Mouse (Mus musculus): ENCODE measurements around the gene Ctdnep1. TPM values are rescaled to one million over a fixed set of nuclear protein-coding genes. Genes with fewer than 3 reads are reported as not detected.

Gene Ctdnep1
- polyA plus RNA-seq (2016; fragmentation: Nextera tagmentation; extraction: Ambion mirVana), result 23.9 and 25.3 TPM in 2 replicates

DNA sequence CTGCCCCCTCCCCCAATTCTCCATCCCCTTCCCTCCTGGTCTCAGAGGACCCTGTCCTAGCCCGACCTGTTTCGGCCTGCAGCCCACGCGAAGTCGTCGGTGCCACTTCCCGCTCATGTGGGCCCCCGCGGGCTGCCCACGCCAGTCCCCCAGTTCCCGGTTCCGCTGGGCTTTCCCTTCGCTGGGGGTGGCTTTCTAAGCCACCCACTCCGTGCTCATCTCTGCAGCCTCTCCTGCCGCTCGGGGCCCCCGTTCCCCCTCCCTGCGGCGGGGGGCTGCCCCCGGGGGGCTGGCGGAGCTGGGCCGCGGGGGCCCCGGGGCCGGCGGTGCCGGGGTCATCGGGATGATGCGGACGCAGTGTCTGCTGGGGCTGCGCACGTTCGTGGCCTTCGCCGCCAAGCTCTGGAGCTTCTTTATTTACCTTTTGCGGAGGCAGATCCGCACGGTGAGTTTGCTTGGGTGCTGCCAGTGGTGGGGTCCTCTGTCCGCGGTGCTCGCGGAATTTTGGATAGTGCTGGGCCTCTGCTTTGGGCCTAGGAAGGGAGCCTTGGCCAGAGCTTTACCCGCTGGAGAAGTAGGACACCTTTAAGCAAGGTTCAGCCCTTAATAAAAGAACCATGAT, at the start of gene Ctdnep1:
Gene Ctdnep1, plus strand, starts transcription at position 16 of the 622 bp plus-strand sequence.
- no peaks in the 10 kb centered on the region for H3K27me3 ChIP-seq (replicated peaks; ENCODE audit: low read depth, poor library complexity, severe bottlenecking)
- DNase-seq (ENCODE audit: low spot score), result no peak
- H3K9me3 ChIP-seq, result no peaks in the 10 kb centered on the region
- peak within 1 kb of the TSS; percentile 84 for H3K4me3 ChIP-seq
- H3K36me3 ChIP-seq (replicated peaks), result peaks cover 62% of the 10 kb centered on the region
- peaks cover 32% of the 10 kb centered on the region for H3K4me1 ChIP-seq
- under 1% methylated on average over 43 of the region's 43 CpGs for WGBS
- peak within 1 kb of the TSS; percentile 99 for H3K27ac ChIP-seq (replicated peaks)

DNA sequence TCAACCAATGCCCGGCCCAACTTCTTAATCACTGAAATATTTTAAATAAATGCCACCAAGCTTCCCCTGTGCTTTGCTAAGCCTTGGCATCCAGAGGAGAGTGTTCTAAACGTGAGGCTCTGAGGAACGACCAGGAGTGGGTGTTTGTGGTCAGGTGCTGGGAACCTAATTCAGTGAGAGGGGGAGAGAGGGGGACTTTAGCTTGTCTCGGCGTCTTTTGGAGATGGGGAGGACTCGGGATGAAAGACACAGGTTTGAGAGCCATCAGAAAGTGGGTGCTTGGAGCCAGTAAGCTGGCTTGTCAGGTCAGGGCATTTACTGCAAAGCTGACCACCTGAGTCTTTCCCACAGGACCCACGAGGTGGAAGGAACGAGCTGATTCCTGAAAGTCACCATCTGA, 49.2 kb upstream of the Ctdnep1 start:
- 74% methylated on average over 8 of the region's 8 CpGs for WGBS
- peaks cover 26% of the 10 kb centered on the region for H3K27me3 ChIP-seq (replicated peaks; ENCODE audit: low read depth, poor library complexity, severe bottlenecking)
- H3K27ac ChIP-seq (replicated peaks), result no peak overlapping the region
- no peaks in the 10 kb centered on the region for H3K36me3 ChIP-seq (replicated peaks)
- DNase-seq (ENCODE audit: low spot score), result no peak
- H3K9me3 ChIP-seq, result no peaks in the 10 kb centered on the region
- no peak overlapping the region for H3K4me3 ChIP-seq
- peaks cover 28% of the 10 kb centered on the region for H3K4me1 ChIP-seq

DNA sequence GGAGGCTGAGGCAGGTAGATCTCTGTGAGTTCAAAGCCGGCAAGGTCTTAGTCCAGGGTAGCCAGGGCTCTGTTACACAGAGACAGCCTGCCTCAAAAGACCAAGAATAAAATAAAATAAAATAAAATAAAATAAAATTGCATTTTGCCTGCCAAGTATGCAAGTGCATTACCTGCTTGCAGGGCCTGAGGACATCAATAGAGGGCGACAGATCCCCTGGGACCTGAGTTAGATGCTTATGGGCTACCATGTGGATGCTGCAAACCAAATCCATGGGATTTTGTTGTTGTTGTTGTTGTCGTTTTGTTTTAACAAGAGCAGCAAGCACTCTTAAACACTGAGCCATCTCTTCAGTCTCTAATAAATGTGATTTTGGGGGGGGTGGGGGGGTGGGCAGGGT, 48.7 kb upstream of the Ctdnep1 start:
- H3K27ac ChIP-seq (replicated peaks), result no peak overlapping the region
- WGBS, result 40% methylated on average over 3 of the region's 3 CpGs
- H3K27me3 ChIP-seq (replicated peaks; ENCODE audit: low read depth, poor library complexity, severe bottlenecking), result peaks cover 31% of the 10 kb centered on the region
- DNase-seq (ENCODE audit: low spot score), result no peak
- H3K4me3 ChIP-seq, result no peak overlapping the region
- H3K9me3 ChIP-seq, result no peaks in the 10 kb centered on the region
- no peaks in the 10 kb centered on the region for H3K36me3 ChIP-seq (replicated peaks)
- peaks cover 33% of the 10 kb centered on the region for H3K4me1 ChIP-seq

DNA sequence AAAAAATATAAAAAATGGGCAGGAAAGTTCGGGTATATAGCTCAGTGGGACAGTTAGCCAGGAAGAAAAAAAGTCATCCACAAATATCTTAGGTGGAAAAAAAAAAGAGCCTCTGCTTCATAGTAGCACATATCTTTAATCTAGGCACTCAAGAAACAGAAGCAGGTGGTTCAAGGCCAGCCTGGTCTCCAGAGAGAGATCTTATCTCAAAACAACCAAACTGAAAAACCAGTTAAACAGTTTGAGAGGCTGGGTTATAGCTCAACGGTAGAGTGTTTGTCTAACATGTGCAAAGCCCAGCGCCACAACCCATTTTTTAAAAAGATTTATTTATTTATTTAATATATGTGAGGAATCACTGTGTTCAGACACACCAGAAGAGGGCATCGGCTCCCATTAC, 47.9 kb upstream of the Ctdnep1 start:
- Histone ChIP-seq H3K4me1 (peaks cover 39% of the 10 kb centered on the region), H3K36me3 (replicated peaks) (no peaks in the 10 kb centered on the region), H3K27ac (replicated peaks) (no peak overlapping the region), H3K4me3 (no peak overlapping the region), H3K27me3 (replicated peaks; ENCODE audit: low read depth, poor library complexity, severe bottlenecking) (peaks cover 39% of the 10 kb centered on the region), H3K9me3 (no peaks in the 10 kb centered on the region)
- 80% methylated on average over 4 of the region's 4 CpGs for WGBS
- DNase-seq (ENCODE audit: low spot score), result no peak

DNA sequence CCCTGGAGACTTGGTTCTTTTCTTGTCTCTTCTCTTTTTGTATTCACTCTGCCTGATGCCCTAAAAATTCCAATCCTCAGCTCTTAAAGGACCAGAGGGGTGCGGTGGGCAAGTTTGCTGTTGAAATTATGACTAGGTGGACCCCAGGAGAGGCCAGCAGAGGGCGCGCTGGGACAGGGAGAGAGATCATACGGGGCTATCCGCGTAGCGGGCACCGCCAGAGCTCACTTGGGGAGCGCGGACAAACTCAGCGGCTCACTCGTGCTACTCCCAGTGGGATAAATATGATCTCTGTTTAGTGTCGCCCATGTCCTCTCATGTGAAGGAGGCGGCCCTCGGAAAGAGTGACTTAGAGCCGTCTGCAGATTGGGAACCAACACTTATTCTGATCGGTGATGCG, 46.8 kb upstream of the Ctdnep1 start:
- peak; percentile 96 for DNase-seq (ENCODE audit: low spot score)
- Histone ChIP-seq H3K9me3 (no peaks in the 10 kb centered on the region), H3K4me3 (peak overlapping the region; percentile 75), H3K36me3 (replicated peaks) (no peaks in the 10 kb centered on the region), H3K27me3 (replicated peaks; ENCODE audit: low read depth, poor library complexity, severe bottlenecking) (peaks cover 50% of the 10 kb centered on the region), H3K27ac (replicated peaks) (0 out of 2 replicates have a peak overlapping the region, but pooled peaks have one; percentile 1), H3K4me1 (peaks cover 50% of the 10 kb centered on the region)
- 1% methylated on average over 18 of the region's 18 CpGs for WGBS

DNA sequence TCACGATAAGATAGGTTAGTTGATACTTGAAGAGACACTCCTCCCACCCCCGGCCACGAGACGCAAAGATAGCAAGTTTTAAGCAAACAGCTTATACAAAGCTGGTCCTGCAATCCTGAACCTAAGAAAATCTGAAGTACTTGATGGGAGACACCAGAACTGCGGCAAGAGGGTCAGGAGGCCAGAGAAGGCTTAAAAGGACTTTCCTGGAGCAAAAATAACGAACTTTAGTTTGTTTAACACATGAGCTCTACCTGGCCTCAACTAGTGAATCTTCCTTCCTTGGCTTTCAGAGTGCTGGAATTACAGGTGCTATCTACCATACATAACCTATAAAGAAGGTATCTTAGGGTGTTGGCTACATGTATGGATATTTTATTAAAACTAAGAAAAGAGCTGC, 46.3 kb upstream of the Ctdnep1 start:
- Histone ChIP-seq H3K27ac (replicated peaks) (peak overlapping the region; percentile 86; the same call in 1 of the 2 replicates), H3K4me1 (peaks cover 54% of the 10 kb centered on the region)

DNA sequence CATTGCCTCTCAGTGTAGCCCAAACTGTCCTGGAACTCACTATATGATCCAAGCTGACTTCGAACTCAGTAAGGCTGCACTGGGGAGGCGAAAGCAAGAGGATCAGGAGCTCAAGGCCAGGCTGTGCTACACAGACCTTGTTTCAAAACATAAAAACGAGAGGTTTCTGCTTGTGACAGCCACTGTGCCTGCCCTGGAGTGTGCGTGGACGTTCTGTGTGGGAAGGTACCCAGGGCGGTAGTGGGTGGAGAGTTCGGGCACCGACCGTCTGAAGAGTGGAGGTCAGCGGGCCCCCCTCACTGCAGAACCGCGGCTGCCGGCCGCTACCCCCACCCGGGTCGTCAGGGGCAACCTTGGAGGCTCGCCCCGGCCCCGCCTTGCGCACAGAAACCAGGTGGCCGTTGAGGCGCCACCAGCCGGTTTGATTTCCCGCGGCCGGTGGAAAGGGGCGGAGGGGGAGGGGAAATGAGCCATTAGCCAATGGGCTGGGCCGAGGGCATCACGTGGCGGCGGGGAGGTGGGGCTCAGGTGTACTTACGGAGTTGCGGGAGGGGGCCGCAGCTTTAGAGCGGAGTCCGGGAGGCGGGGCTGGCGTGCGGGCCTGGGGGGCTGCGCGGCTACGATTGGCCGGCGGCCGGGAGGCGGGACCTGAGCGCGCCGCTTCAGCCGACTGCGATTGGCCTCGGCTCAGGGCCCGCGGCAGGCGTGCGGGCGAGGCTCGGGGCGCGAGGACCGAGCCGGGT, 45.6 kb upstream of the Ctdnep1 start, which contains the start of gene Ybx2:
Gene Ybx2, plus strand, starts transcription at position 660 of the 743 bp plus-strand sequence.
- WGBS, result 1% methylated on average over 62 of the region's 62 CpGs
- Histone ChIP-seq H3K9me3 (no peaks in the 10 kb centered on the region), H3K27me3 (replicated peaks; ENCODE audit: low read depth, poor library complexity, severe bottlenecking) (peaks cover 59% of the 10 kb centered on the region), H3K36me3 (replicated peaks) (no peaks in the 10 kb centered on the region), H3K4me3 (peak within 1 kb of the TSS; percentile 75), H3K4me1 (peaks cover 54% of the 10 kb centered on the region), H3K27ac (replicated peaks) (peak within 1 kb of the TSS; percentile 86)
- peak; percentile 97 for DNase-seq (ENCODE audit: low spot score)

More for the DNA sequence above, 46.3 kb upstream of the Ctdnep1 start:
- Histone ChIP-seq H3K36me3 (replicated peaks) (no peaks in the 10 kb centered on the region), H3K27me3 (replicated peaks; ENCODE audit: low read depth, poor library complexity, severe bottlenecking) (peaks cover 55% of the 10 kb centered on the region), H3K9me3 (no peaks in the 10 kb centered on the region), H3K4me3 (peak overlapping the region; percentile 75)
- 20% methylated on average over 6 of the region's 6 CpGs for WGBS
- no peak for DNase-seq (ENCODE audit: low spot score)

DNA sequence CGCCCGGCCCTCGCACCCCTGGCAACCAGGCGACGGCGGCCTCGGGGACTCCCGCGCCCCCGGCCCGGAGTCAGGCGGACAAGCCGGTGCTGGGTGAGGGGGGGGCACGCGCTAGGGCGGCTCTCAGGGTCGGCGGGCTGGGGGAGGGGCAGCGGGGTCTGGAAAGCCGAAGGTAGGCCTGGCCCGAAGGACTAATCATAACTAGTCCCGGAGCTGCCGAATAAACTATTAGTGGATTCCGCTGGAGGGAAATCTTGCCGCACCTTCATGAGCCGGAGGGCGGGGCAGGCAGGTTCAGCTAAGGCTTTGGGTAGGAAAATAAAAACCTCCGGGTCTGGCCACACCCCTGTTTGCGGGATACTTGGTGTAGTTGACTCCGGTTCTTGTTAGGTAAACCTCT, 44.8 kb upstream of the Ctdnep1 start:
- Histone ChIP-seq H3K36me3 (replicated peaks) (no peaks in the 10 kb centered on the region), H3K27ac (replicated peaks) (peak overlapping the region; percentile 86), H3K4me1 (peaks cover 54% of the 10 kb centered on the region), H3K9me3 (no peaks in the 10 kb centered on the region), H3K27me3 (replicated peaks; ENCODE audit: low read depth, poor library complexity, severe bottlenecking) (peaks cover 62% of the 10 kb centered on the region), H3K4me3 (peak overlapping the region; percentile 75)
- WGBS, result 2% methylated on average over 30 of the region's 30 CpGs
- DNase-seq (ENCODE audit: low spot score), result peak; percentile 50

DNA sequence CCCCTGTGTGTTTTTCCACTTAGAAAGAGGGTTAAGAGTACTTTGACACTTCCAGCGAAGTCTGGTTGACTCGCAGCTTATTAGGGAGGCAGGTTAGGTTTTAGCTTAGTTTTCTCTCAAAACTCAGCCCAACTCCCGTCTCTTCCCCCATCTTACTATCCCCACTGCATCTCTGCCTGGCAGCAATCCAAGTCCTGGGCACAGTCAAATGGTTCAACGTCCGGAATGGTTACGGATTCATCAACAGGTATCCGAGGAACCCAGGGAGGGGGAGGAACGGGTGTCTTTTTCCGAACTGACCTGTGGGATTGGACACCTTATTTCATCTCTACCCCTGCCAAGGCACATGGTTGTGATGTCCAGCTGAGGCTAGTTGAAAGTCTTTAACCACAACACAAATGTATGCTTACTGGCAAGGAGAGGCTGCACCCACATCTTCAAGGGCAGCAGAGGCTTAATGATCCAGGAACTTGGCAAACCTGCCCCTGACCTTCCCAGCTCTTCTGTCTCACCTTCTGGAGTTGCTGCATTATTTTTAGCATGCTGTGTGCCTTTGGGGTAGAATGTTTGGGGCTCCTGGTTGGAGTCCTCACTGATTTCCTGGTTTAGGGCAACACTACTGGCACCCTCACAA, 44.1 kb upstream of the Ctdnep1 start:
- Histone ChIP-seq H3K9me3 (no peaks in the 10 kb centered on the region), H3K27ac (replicated peaks) (no peak overlapping the region), H3K4me3 (peak overlapping the region; percentile 75), H3K27me3 (replicated peaks; ENCODE audit: low read depth, poor library complexity, severe bottlenecking) (peaks cover 62% of the 10 kb centered on the region), H3K4me1 (peaks cover 54% of the 10 kb centered on the region), H3K36me3 (replicated peaks) (peaks cover 4% of the 10 kb centered on the region; the same call in 1 of the 2 replicates)
- WGBS, result 54% methylated on average over 9 of the region's 9 CpGs
- no peak for DNase-seq (ENCODE audit: low spot score)

DNA sequence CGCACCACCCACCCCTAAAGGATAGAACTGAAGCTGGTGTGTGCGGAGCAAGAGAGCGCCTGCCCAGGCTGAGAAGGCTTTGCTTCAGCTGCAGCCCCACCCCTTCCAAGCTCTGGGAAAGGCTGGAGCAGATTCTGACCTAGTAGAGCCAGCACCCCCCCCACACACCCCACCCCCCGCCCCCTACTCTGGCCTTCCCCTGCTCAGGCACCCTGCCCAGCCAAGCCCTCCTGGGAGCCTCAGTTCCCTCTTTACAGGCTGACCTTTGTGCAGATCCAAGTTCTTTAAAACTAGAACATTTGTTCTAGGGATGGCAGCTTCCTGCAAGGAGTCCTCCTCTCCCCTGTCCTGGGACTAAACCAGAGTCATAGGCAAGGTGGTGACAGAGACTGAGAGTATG, 43.6 kb upstream of the Ctdnep1 start:
- no peak for DNase-seq (ENCODE audit: low spot score)
- 38% methylated on average over 4 of the region's 4 CpGs for WGBS
- Histone ChIP-seq H3K27me3 (replicated peaks; ENCODE audit: low read depth, poor library complexity, severe bottlenecking) (peaks cover 62% of the 10 kb centered on the region), H3K4me1 (peaks cover 54% of the 10 kb centered on the region), H3K27ac (replicated peaks) (no peak overlapping the region), H3K36me3 (replicated peaks) (peaks cover 10% of the 10 kb centered on the region), H3K9me3 (no peaks in the 10 kb centered on the region), H3K4me3 (peak overlapping the region; percentile 75; the same call in 1 of the 2 replicates)

DNA sequence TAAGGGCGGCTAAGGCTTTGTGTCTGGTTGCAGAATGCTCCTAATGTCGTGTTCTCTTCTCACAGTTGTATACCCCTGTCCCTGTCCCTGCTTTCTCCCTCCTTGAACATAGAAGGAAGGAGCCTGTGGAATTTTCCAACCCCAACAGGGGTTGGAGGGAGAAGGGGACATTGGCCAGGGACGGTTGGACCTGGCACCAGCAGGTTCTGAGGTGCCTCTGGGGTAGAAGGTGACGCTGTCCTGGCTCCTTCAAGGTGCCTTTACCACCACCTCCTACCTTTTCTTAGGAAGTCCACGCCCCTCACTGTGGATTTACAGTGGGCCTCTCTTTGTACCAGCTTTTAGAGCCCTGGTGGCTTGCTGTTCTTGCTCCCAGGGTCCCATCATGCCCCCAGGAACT, 43.1 kb upstream of the Ctdnep1 start:
- Histone ChIP-seq H3K9me3 (no peaks in the 10 kb centered on the region), H3K27ac (replicated peaks) (no peak overlapping the region), H3K27me3 (replicated peaks; ENCODE audit: low read depth, poor library complexity, severe bottlenecking) (peaks cover 60% of the 10 kb centered on the region), H3K4me1 (peaks cover 54% of the 10 kb centered on the region), H3K36me3 (replicated peaks) (peaks cover 15% of the 10 kb centered on the region), H3K4me3 (0 out of 2 replicates have a peak overlapping the region, but pooled peaks have one; percentile 75)
- DNase-seq (ENCODE audit: low spot score), result no peak
- WGBS, result 64% methylated on average over 5 of the region's 5 CpGs

DNA sequence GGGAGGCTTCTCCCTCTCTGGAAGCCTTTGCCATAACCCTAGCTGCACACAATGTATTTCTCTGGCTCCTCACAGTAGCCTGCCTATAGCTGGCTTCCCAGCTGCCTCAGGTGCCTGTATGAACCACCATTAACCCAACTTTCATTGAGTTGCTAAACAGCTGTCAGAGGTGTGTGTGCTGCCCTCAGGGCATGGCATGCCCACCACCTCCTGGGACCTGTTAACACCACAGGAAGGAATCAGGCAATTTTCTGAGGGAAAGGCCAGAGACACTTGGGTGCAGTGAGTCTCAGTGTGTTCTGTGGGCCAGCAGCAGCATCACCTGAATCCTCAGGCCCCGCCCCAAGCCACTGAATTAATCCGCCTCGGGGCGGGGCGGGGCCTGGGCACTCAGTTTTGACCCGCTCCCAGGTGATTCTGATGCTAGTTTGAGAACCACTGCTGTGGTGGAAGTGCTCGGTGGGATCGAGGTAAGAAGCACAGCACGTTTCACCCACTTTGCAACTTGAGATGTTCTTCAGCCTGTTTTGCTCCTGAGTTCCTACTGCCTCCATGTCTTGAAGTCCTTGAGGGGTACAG, 42.5 kb upstream of the Ctdnep1 start:
- Histone ChIP-seq H3K27me3 (replicated peaks; ENCODE audit: low read depth, poor library complexity, severe bottlenecking) (peaks cover 59% of the 10 kb centered on the region), H3K36me3 (replicated peaks) (peaks cover 21% of the 10 kb centered on the region), H3K4me1 (peaks cover 54% of the 10 kb centered on the region), H3K4me3 (0 out of 2 replicates have a peak overlapping the region, but pooled peaks have one; percentile 75), H3K27ac (replicated peaks) (no peak overlapping the region; the same call in 1 of the 2 replicates), H3K9me3 (no peaks in the 10 kb centered on the region)
- WGBS, result 21% methylated on average over 9 of the region's 9 CpGs
- no peak for DNase-seq (ENCODE audit: low spot score)
